Mouse (Mus musculus) embryonic facial prominence, embryonic 11.5 days (tissue): Measurements from ENCODE around the gene Cys1. TPM values are rescaled to one million over a fixed set of nuclear protein-coding genes. Genes with fewer than 3 reads are reported as not detected.

Experiments used
- polyA plus RNA-seq: library from polyadenylated mRNA; unstranded; fragments of >200 nt; fragmentation: Nextera tagmentation; extraction: Ambion mirVana; gene quantifications from 2 replicates; pipeline ENCODE4 v1.2.1, GENCODE M21; 2014

Cys1 gene
- polyA plus RNA-seq, 1 experiment from 2014 or later, result 0.94 TPM

Other genes with a start within 250 kb of the Cys1 start
- 31.2 and 36.0 TPM in 2 replicates for gene Taf1b, start 183.5 kb downstream of the Cys1 start, polyA plus RNA-seq
- 1.1 TPM in 2 replicates for gene Grhl1, start 109.5 kb downstream of the Cys1 start, polyA plus RNA-seq
- 10.4 and 12.8 TPM in 2 replicates for gene Klf11, start 30.5 kb downstream of the Cys1 start, polyA plus RNA-seq
- 364 and 431 TPM in 2 replicates for gene Rrm2, start 26.4 kb upstream of the Cys1 start, polyA plus RNA-seq
- gene Mboat2, start 149.1 kb upstream of the Cys1 start, polyA plus RNA-seq, result 53.0 and 58.2 TPM in 2 replicates